Mouse (Mus musculus) lung, adult 2 months (tissue): Measurements from ENCODE around the gene Ankle2. TPM values are rescaled to one million over a fixed set of nuclear protein-coding genes. Genes with fewer than 3 reads are reported as not detected.

Source experiments
- DNase-seq: peaks from one replicate; pipeline ENCODE4 v3.0.0; 2022
- H3K4me1 ChIP-seq: fragments of 200-500 bp; 2 replicates; pipeline ENCODE4 v1.6.1; 2011; ENCODE audit warnings: low read length; ENCODE audit not compliant: control insufficient read depth, insufficient read depth
- H3K4me3 ChIP-seq: fragments of 200-500 bp; replicated peaks from 2 replicates; pipeline ENCODE3; 2011; ENCODE audit warnings: low read depth, mild to moderate bottlenecking, control low read depth, low read length; ENCODE audit errors: extremely low read depth
- CTCF ChIP-seq: fragments of 200-500 bp; IDR thresholded peaks from 2 replicates; pipeline ENCODE4 v1.5.1; 2011; ENCODE audit warnings: mild to moderate bottlenecking, low read length, control low read depth; ENCODE audit not compliant: insufficient read depth
- POLR2A ChIP-seq: fragments of 200-500 bp; IDR thresholded peaks from 2 replicates; pipeline ENCODE4 v1.6.1; 2011; ENCODE audit warnings: low read depth, mild to moderate bottlenecking, control low read depth, low read length, borderline replicate concordance; ENCODE audit errors: extremely low read depth
- WGBS: fragments of 180-500 bp; shearing (Covaris S2); methylation state at CpG from one replicate; pipeline ENCODE4 v1.1.7; 2018; 5-methylcytosine and 5-hydroxymethylcytosine counted together
- polyA plus RNA-seq: library from polyadenylated mRNA; depleted of rRNA; stranded (reverse); fragments of >200 nt; gene quantifications from 2 replicates; pipeline ENCODE4 v1.2.3, GENCODE M21; 2012; rRNA removed

Gene Ankle2
- polyA plus RNA-seq, 1 experiment, result 10.2 TPM

- H3K4me3 ChIP-seq, result no peak overlapping the region
- WGBS, result 74% methylated on average over 1 of the region's 1 CpGs
- no peak for DNase-seq
- H3K4me1 ChIP-seq, result no peaks in the 10 kb centered on the region
- no peak for TF ChIP-seq CTCF
- no peak for TF ChIP-seq POLR2A
Measured at GRCm38 (mm10) chr5:110296637-110297036, 65.8 kb downstream of the Ankle2 start.

- Histone ChIP-seq H3K4me3 (no peak overlapping the region), H3K4me1 (no peaks in the 10 kb centered on the region)
- TF ChIP-seq POLR2A (no peak), CTCF (no peak)
- WGBS, result 93% methylated on average over 2 of the region's 2 CpGs
- DNase-seq, result no peak
Measured at GRCm38 (mm10) chr5:110300591-110300990, 69.8 kb downstream of the Ankle2 start.

Other genes with a start within 250 kb of the Ankle2 start
- gene Zfp932, start 234.5 kb upstream of the Ankle2 start, polyA plus RNA-seq, result 2.8 and 4.4 TPM in 2 replicates
- gene Gm17655, start 158.5 kb upstream of the Ankle2 start, polyA plus RNA-seq, result 0.06 and 0.11 TPM in 2 replicates
- 0.05 and 0.08 TPM in 2 replicates for gene Gm35315, start 136.6 kb upstream of the Ankle2 start, polyA plus RNA-seq
- 4.1 and 8.1 TPM in 2 replicates for gene Plcxd1, start 131.0 kb upstream of the Ankle2 start, polyA plus RNA-seq
- gene Gtpbp6, start 122.8 kb upstream of the Ankle2 start, polyA plus RNA-seq, result 114 and 137 TPM in 2 replicates
- gene Zfp605, start 120.9 kb upstream of the Ankle2 start, polyA plus RNA-seq, result 0.48 and 0.56 TPM in 2 replicates
- gene Chfr, start 95.2 kb upstream of the Ankle2 start, polyA plus RNA-seq, result 46.3 and 48.0 TPM in 2 replicates
- gene Golga3, start 54.3 kb upstream of the Ankle2 start, polyA plus RNA-seq, result 8.6 and 11.1 TPM in 2 replicates
- gene Pgam5, start 38.9 kb downstream of the Ankle2 start, polyA plus RNA-seq, result 13.7 and 14.2 TPM in 2 replicates
- 10.5 and 11.5 TPM in 2 replicates for gene Pxmp2, start 55.2 kb downstream of the Ankle2 start, polyA plus RNA-seq
- 1.0 and 1.7 TPM in 2 replicates for gene Pole, start 55.3 kb downstream of the Ankle2 start, polyA plus RNA-seq
- 1.2 TPM in 2 replicates for gene P2rx2, start 112.2 kb downstream of the Ankle2 start, polyA plus RNA-seq
- 0.19 and 0.51 TPM in 2 replicates for gene Lrcol1, start 113.7 kb downstream of the Ankle2 start, polyA plus RNA-seq
- gene Fbrsl1, start 217.5 kb downstream of the Ankle2 start, polyA plus RNA-seq, result 64.9 and 107 TPM in 2 replicates